Mouse (Mus musculus) bone marrow, adult 2 months (tissue): ENCODE measurements around the gene Hnrnpa2b1.

Experiments used
- CTCF ChIP-seq: fragments of 200-500 bp; IDR thresholded peaks from 2 replicates; pipeline ENCODE4 v1.5.1; 2011; ENCODE audit warnings: low read length, control low read depth; ENCODE audit not compliant: control insufficient read depth, insufficient read depth
- POLR2A ChIP-seq: fragments of 200-500 bp; IDR thresholded peaks from 2 replicates; pipeline ENCODE4 v1.6.1; 2011; ENCODE audit warnings: low read depth, mild to moderate bottlenecking, control low read depth, low read length, borderline replicate concordance; ENCODE audit not compliant: control insufficient read depth

DNA sequence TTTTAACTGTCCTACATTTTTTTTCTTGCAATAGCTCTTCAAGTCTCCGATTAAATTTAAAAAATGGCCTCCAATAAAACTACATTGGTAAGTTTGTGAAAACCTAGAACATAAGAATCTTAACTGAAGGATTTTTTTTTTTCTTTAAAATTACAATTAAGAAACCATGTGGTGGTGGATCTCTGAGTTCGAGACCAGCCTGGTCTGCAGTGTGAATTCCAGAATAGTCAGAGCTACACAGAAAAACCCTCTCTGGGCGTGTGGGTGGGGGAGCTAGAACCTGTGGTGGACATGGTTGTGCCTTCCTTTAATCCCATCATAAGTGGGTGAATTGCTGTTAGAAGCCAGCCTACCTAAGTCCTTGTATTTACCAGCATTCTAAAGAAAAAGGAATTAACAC lies 2.1 kb upstream of the Hnrnpa2b1 start:
- TF ChIP-seq CTCF (no peak), POLR2A (no peak)
